Mouse (Mus musculus) bone marrow macrophage, adult 2 months (primary cell): Measurements from ENCODE around the gene Cldn18. TPM values are rescaled to one million over a fixed set of nuclear protein-coding genes. Genes with fewer than 3 reads are reported as not detected.

Source experiments
- H3K27ac ChIP-seq: 2 replicates; pipeline ENCODE4 v1.5.1; 2012; ENCODE audit warnings: low read depth, low read length; ENCODE audit not compliant: insufficient read depth
- H3K4me1 ChIP-seq: 2 replicates; pipeline ENCODE4 v1.6.1; 2012; ENCODE audit warnings: low read length; ENCODE audit not compliant: control insufficient read depth, insufficient read depth
- H3K4me3 ChIP-seq: 2 replicates; pipeline ENCODE4 v1.5.1; 2012; ENCODE audit warnings: mild to moderate bottlenecking, low read length, moderate library complexity; ENCODE audit not compliant: insufficient read depth
- CTCF ChIP-seq: IDR thresholded peaks from 2 replicates; pipeline ENCODE4 v1.5.1; 2012; ENCODE audit warnings: low read depth, mild to moderate bottlenecking, low read length, moderate library complexity
- POLR2A ChIP-seq: IDR thresholded peaks from 2 replicates; pipeline ENCODE4 v1.6.1; 2012; ENCODE audit warnings: mild to moderate bottlenecking, low read depth, low read length, borderline replicate concordance
- polyA plus RNA-seq: library from polyadenylated mRNA; stranded (reverse); fragments of >200 nt; gene quantifications from 2 replicates; pipeline ENCODE4 v1.2.4, GENCODE M21; 2012; ENCODE audit not compliant: missing spikeins, insufficient read depth, insufficient read length

Gene Cldn18
- polyA plus RNA-seq, 1 experiment: not detected

DNA sequence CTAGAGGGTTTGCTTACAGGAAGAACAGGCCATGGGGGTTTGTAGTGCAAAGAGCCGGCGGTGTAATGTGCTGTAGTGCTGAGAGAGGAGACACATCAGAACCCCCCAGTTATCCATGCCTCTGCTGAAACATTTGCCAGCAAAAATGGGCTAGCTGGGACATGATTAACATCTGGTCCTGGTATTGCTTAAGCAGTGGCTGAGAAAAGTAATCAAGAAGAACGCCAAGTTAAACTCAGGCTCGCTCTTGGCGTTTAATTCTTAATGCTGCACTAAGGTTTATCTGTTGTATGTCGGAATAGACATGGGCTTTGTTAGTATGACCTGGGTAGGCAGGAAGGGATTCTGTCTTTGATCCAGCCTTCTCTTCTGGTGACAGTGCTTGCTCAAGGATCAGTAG, 71.0 kb downstream of the Cldn18 start:
- Histone ChIP-seq H3K27ac (no peak overlapping the region), H3K4me1 (no peaks in the 10 kb centered on the region), H3K4me3 (no peak overlapping the region)
- TF ChIP-seq CTCF (no peak), POLR2A (no peak)

DNA sequence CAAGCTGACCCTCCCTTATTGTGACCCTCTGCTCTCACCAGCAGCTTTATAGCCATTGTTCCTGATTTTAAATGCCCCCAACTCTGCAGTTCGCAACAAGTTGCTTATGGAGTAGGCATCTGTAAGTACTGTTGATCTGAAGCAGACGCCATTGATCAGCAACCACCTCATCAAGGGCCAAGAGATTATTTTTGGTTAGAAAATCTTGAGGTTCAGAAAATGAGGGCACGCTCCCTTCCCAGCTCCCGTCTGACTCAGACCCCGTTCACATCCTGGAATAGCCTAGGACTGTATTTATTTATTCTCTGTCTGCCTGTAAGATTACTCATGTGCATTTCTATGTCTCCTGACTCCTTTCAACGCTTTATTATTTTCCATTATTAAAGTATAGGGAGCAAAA, 71.7 kb downstream of the Cldn18 start:
- no peak overlapping the region for H3K4me3 ChIP-seq
- no peaks in the 10 kb centered on the region for H3K4me1 ChIP-seq
- H3K27ac ChIP-seq: no peak overlapping the region
- TF ChIP-seq POLR2A: no peak
- no peak for TF ChIP-seq CTCF

DNA sequence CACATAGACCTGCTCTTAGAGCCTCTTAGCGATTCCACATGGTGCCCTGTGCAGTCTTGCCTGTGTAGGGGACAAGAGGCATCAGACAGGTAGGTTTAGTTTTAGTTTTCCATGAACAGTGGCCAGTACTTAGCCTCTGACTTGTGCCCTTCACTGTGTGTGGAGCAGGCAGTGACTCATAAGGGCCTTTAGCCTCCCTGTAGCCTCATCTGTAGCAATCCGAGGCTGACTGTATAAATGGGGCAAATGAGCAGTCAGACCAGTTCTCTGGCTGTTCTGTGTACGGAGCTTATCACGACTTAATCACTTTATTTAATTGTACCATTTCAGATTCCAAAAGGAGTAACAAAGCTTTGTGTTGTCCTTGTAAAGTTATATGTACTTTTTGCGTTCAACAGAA, 77.1 kb downstream of the Cldn18 start:
- H3K4me3 ChIP-seq: no peak overlapping the region
- H3K27ac ChIP-seq: no peak overlapping the region
- H3K4me1 ChIP-seq: no peaks in the 10 kb centered on the region
- no peak for TF ChIP-seq CTCF

Other genes with a start within 250 kb of the Cldn18 start
- gene Armc8, start 148.4 kb downstream of the Cldn18 start, polyA plus RNA-seq: 16.1 and 17.4 TPM in 2 replicates
- gene Dbr1, start 141.5 kb downstream of the Cldn18 start, polyA plus RNA-seq: 13.2 and 15.7 TPM in 2 replicates
- gene A4gnt, start 104.8 kb downstream of the Cldn18 start, polyA plus RNA-seq: not detected in 2 replicates
- gene Dzip1l, start 87.8 kb downstream of the Cldn18 start, polyA plus RNA-seq: 0.24 TPM in 1 of 2 replicates, not detected in the other
- gene Sox14, start 158.9 kb upstream of the Cldn18 start, polyA plus RNA-seq: not detected in 2 replicates